Mouse (Mus musculus) gonadal fat pad, adult 2 months (tissue): ENCODE measurements around the gene Sema4a. TPM values are rescaled to one million over a fixed set of nuclear protein-coding genes. Genes with fewer than 3 reads are reported as not detected.

ENCODE experiments used
- DNase-seq: peaks from one replicate; pipeline ENCODE4 v3.0.0-alpha.2; 2012; ENCODE audit warnings: low read depth
- polyA plus RNA-seq: library from polyadenylated mRNA; depleted of rRNA; stranded (reverse); fragments of >200 nt; gene quantifications from 2 replicates; pipeline ENCODE4 v1.2.3, GENCODE M21; 2012; rRNA removed

Gene Sema4a
- polyA plus RNA-seq, 1 experiment, result 100 TPM

GRCm38 (mm10) chr3:88393776-88394375 lies 67.1 kb downstream of the Sema4a start:
- no peak for DNase-seq

Other genes with a start within 250 kb of the Sema4a start
- 33.0 TPM in 2 replicates for gene Rhbg, start 206.5 kb downstream of the Sema4a start, polyA plus RNA-seq
- 0.09 and 0.10 TPM in 2 replicates for gene Gm38392, start 174.0 kb downstream of the Sema4a start, polyA plus RNA-seq
- 9.8 and 10.7 TPM in 2 replicates for gene Tsacc, start 164.2 kb downstream of the Sema4a start, polyA plus RNA-seq
- 103 and 134 TPM in 2 replicates for gene Cct3, start 164.1 kb downstream of the Sema4a start, polyA plus RNA-seq
- gene Glmp, start 136.2 kb downstream of the Sema4a start, polyA plus RNA-seq, result 255 and 271 TPM in 2 replicates
- 17.8 and 19.6 TPM in 2 replicates for gene Tmem79, start 125.0 kb downstream of the Sema4a start, polyA plus RNA-seq
- gene Smg5, start 124.9 kb downstream of the Sema4a start, polyA plus RNA-seq, result 50.4 and 64.5 TPM in 2 replicates
- gene Paqr6, start 96.6 kb downstream of the Sema4a start, polyA plus RNA-seq, result 11.8 and 14.2 TPM in 2 replicates
- gene Bglap3, start 88.4 kb downstream of the Sema4a start, polyA plus RNA-seq, result 214 and 266 TPM in 2 replicates
- gene Bglap2, start 82.5 kb downstream of the Sema4a start, polyA plus RNA-seq, result 0.39 TPM in 1 of 2 replicates, not detected in the other
- gene Bglap, start 76.7 kb downstream of the Sema4a start, polyA plus RNA-seq, result not detected in 2 replicates
- gene Pmf1, start 50.9 kb downstream of the Sema4a start, polyA plus RNA-seq, result 23.9 and 31.0 TPM in 2 replicates
- 39.1 and 45.0 TPM in 2 replicates for gene Slc25a44, start 36.0 kb downstream of the Sema4a start, polyA plus RNA-seq
- gene Lmna, start 48.8 kb upstream of the Sema4a start, polyA plus RNA-seq, result 125 and 138 TPM in 2 replicates
- 2.0 and 2.6 TPM in 2 replicates for gene Mex3a, start 71.2 kb upstream of the Sema4a start, polyA plus RNA-seq
- gene Rab25, start 87.1 kb upstream of the Sema4a start, polyA plus RNA-seq, result 75.6 and 92.5 TPM in 2 replicates
- gene Lamtor2, start 91.9 kb upstream of the Sema4a start, polyA plus RNA-seq, result 164 and 193 TPM in 2 replicates
- 68.4 and 69.1 TPM in 2 replicates for gene Ubqln4, start 92.6 kb upstream of the Sema4a start, polyA plus RNA-seq
- gene Ssr2, start 114.7 kb upstream of the Sema4a start, polyA plus RNA-seq, result 323 and 341 TPM in 2 replicates
- gene Arhgef2, start 144.8 kb upstream of the Sema4a start, polyA plus RNA-seq, result 49.5 and 64.5 TPM in 2 replicates
- gene Rxfp4, start 192.0 kb upstream of the Sema4a start, polyA plus RNA-seq, result not detected in 2 replicates
- gene Khdc4, start 224.6 kb upstream of the Sema4a start, polyA plus RNA-seq, result 58.9 and 78.2 TPM in 2 replicates